Mouse (Mus musculus) small intestine, adult 10 weeks (tissue): ENCODE results near the gene Pifo. TPM values are rescaled to one million over a fixed set of nuclear protein-coding genes. Genes with fewer than 3 reads are reported as not detected.

Experiments
- polyA plus RNA-seq: library from polyadenylated mRNA; stranded (reverse); fragments of 350-450 nt; fragmentation: Illumina TruSeq; extraction: RNeasy Lipid Tissue Mini Kit (QIAGEN cat#74804); gene quantifications from one replicate; pipeline ENCODE4 v1.2.3, GENCODE M21; 2014; ENCODE audit warnings: low replicate concordance

Gene Pifo
- not detected for polyA plus RNA-seq

DNA sequence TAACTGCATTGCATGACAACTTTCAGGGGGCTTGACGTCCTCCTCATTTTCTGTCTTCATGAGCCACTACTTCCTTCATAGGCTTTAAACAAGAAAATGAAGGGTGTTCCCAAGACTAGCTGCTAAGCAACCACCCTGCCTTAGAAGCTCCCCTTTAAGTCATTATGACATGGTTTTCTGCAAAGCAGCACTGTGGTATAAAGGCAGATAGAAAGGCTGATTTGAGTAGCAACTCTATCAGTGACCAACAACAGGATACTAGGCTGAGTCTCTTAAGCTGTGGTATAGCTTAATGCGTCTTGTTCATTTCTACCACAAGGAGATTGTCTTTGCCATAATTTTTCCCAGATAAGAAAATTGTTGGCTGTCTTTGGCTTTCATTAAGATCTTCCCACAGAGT is at the start of gene Pifo:
TSS of gene Pifo (minus strand) at position 101 of the 400 bp plus-strand sequence.

DNA sequence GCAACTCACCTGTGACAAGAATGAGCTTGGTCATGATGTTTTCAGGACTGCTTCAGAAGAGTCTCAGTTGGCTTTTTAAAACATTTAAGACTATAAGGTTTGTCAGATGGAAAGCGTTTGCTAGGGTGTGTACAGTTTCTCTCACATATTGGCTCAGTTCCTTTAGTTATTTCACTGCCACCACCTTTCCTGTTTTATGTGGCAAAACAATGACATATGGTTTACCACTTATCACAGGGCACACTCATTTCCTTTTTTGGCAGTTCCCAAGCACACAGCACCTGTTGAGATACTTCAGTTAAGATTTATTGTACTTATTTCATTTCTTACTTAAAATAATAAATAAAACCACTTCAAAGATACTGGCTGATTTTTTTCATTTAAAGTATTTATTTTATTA is 18.3 kb upstream of the Pifo start, which contains the start of gene Chil5:
TSS of gene Chil5 (minus strand) at position 34 of the 400 bp plus-strand sequence.

DNA sequence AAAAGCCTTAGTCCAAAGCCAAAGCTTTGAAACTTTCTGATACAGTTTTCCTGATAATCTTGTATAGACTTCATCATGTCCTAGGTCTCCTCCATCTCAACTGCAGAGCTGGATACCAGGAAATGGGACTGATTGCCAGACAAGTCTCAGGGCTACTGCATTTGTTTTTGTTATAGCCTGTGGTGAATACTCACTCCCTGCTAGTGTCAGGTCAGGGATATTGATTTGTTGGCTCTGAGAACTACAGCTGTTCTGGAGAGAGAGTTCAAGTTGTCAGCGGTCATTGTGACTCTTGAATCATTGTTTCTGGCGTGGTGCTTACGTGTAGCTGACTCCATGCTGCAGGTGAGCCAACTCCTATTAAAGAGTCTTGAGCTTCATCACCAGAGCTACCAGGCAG is 41.0 kb downstream of the Pifo start, which contains the start of gene Ovgp1:
TSS of gene Ovgp1 (plus strand) at position 301 of the 400 bp plus-strand sequence.

DNA sequence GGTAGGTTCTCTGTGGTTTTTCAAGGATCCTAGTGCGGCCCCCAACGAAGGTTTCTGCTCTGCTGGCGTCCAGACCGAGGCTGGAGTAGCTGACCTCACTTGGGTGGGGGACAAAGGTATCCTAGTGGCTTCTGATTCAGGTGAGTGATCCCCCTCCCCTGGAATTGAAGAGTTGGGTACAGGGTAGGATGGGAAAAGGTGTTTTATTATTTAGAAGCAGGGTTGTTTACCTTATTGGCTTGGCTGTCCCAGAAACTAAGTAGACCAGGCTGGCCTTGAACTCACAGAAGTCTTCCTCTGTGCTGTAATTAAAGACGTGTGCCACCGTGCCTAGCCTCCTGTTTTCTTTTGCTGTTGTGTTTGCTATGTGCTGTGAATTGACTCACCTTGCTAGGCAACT is 54.4 kb downstream of the Pifo start, which contains the start of gene Atp5f1:
TSS of gene Atp5f1 (minus strand) at position 101 of the 400 bp plus-strand sequence.

DNA sequence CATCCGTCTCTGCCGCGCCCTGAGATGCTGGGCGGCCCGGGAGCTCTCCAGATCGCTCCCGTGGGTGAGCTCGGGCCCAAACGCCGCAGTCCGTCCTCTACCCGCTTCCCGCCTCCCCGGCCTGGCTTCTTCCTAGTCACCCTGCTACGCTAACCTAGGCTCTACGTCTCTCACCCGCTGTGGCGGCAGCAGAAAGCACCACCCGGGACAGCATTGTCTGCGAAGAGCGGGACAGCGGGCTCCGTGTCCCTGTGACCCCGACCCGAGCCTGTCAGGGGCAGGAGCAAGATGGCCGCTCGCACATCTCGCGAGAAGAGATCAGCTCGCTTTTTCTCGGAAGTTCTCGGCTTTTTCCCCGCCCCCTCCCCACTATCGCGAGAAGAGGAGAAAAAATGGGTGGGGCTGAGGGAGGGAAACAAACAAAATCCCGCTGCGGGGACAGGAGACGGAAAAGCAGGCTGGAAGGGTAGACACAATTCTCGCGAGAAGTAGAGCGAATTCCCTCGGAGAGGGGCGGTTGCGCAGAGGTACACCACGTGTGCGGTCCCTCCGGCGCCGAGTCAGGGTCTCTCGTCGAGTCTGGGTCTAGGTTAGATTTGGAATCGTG is 55.4 kb downstream of the Pifo start, which contains the start of gene Wdr77:
TSS of gene Wdr77 (plus strand) at position 396 of the 607 bp plus-strand sequence.

Other genes starting within 250 kb of the Pifo start
- gene Rap1a, start 213.3 kb downstream of the Pifo start, polyA plus RNA-seq = 567 TPM
- 0.82 TPM for gene Adora3, start 143.8 kb downstream of the Pifo start, polyA plus RNA-seq
- 0.97 TPM for gene Tmigd3, start 143.7 kb downstream of the Pifo start, polyA plus RNA-seq
- gene I830077J02Rik, start 82.0 kb downstream of the Pifo start, polyA plus RNA-seq = 6.8 TPM
- gene Wdr77, start 55.3 kb downstream of the Pifo start, polyA plus RNA-seq = 29.0 TPM
- 2,243 TPM for gene Atp5f1, start 54.5 kb downstream of the Pifo start, polyA plus RNA-seq
- 1.7 TPM for gene Ovgp1, start 40.9 kb downstream of the Pifo start, polyA plus RNA-seq
- gene Chil5, start 18.2 kb upstream of the Pifo start, polyA plus RNA-seq = not detected
- gene Chia1, start 98.6 kb upstream of the Pifo start, polyA plus RNA-seq = not detected
- gene Chil3, start 152.9 kb upstream of the Pifo start, polyA plus RNA-seq = not detected
- not detected for gene Chil4, start 204.9 kb upstream of the Pifo start, polyA plus RNA-seq